Mouse (Mus musculus): ENCODE results near the gene Bsg. TPM values are rescaled to one million over a fixed set of nuclear protein-coding genes. Genes with fewer than 3 reads are reported as not detected.

Bsg gene
- polyA plus RNA-seq, 1 experiment from 2014 or later: 910 TPM

GRCm38 (mm10) chr10:79684770-79685600 is 19.3 kb upstream of the Bsg start:
- H3K27ac ChIP-seq: no peak overlapping the region
- peaks cover 27% of the 10 kb centered on the region for H3K4me1 ChIP-seq
- WGBS: 89% methylated on average over 25 of the region's 25 CpGs
- peaks cover 54% of the 10 kb centered on the region for H3K36me3 ChIP-seq
- no peaks in the 10 kb centered on the region for H3K27me3 ChIP-seq
- H3K4me2 ChIP-seq: no peak overlapping the region
- H3K9ac ChIP-seq: no peak overlapping the region
- no peak overlapping the region for H3K4me3 ChIP-seq
- no peak for ATAC-seq (ENCODE audit: insufficient number of reproducible peaks, low FRiP score, low TSS enrichment, low read depth)
- H3K9me3 ChIP-seq: no peaks in the 10 kb centered on the region

- no peak overlapping the region for H3K4me3 ChIP-seq
- H3K9me3 ChIP-seq: no peaks in the 10 kb centered on the region
- H3K4me1 ChIP-seq: peaks cover 22% of the 10 kb centered on the region
- H3K9ac ChIP-seq: no peak overlapping the region
- no peak overlapping the region for H3K27ac ChIP-seq
- peaks cover 54% of the 10 kb centered on the region for H3K36me3 ChIP-seq
- no peak overlapping the region for H3K4me2 ChIP-seq
- WGBS: 90% methylated on average over 2 of the region's 2 CpGs
- ATAC-seq (ENCODE audit: insufficient number of reproducible peaks, low FRiP score, low TSS enrichment, low read depth): no peak
- H3K27me3 ChIP-seq: no peaks in the 10 kb centered on the region
Measured at GRCm38 (mm10) chr10:79686219-79686618, 18.1 kb upstream of the Bsg start.

GRCm38 (mm10) chr10:79686691-79687090 is 17.6 kb upstream of the Bsg start:
- no peaks in the 10 kb centered on the region for H3K27me3 ChIP-seq
- no peak overlapping the region for H3K4me3 ChIP-seq
- H3K4me1 ChIP-seq: peaks cover 20% of the 10 kb centered on the region
- no peak overlapping the region for H3K4me2 ChIP-seq
- no peak overlapping the region for H3K27ac ChIP-seq
- peaks cover 54% of the 10 kb centered on the region for H3K36me3 ChIP-seq
- 95% methylated on average over 1 of the region's 1 CpGs for WGBS
- ATAC-seq (ENCODE audit: insufficient number of reproducible peaks, low FRiP score, low TSS enrichment, low read depth): no peak
- H3K9me3 ChIP-seq: no peaks in the 10 kb centered on the region
- H3K9ac ChIP-seq: no peak overlapping the region

- H3K4me3 ChIP-seq: no peak overlapping the region
- no peaks in the 10 kb centered on the region for H3K27me3 ChIP-seq
- no peaks in the 10 kb centered on the region for H3K9me3 ChIP-seq
- 96% methylated on average over 6 of the region's 6 CpGs for WGBS
- no peak overlapping the region for H3K4me2 ChIP-seq
- H3K27ac ChIP-seq: no peak overlapping the region
- peaks cover 54% of the 10 kb centered on the region for H3K36me3 ChIP-seq
- no peak overlapping the region for H3K9ac ChIP-seq
- H3K4me1 ChIP-seq: peaks cover 20% of the 10 kb centered on the region
- no peak for ATAC-seq (ENCODE audit: insufficient number of reproducible peaks, low FRiP score, low TSS enrichment, low read depth)
Measured at GRCm38 (mm10) chr10:79687513-79687912, 16.8 kb upstream of the Bsg start.

GRCm38 (mm10) chr10:79688720-79689119 is 15.6 kb upstream of the Bsg start, which contains the start of gene Gzmm:
Gzmm (plus strand) TSS chr10:79689020.
- no peak for ATAC-seq (ENCODE audit: insufficient number of reproducible peaks, low FRiP score, low TSS enrichment, low read depth)
- H3K27me3 ChIP-seq: no peaks in the 10 kb centered on the region
- H3K4me3 ChIP-seq: no peak within 1 kb of the TSS
- no peak within 1 kb of the TSS for H3K9ac ChIP-seq
- 81% methylated on average over 4 of the region's 4 CpGs for WGBS
- peaks cover 12% of the 10 kb centered on the region for H3K4me1 ChIP-seq
- H3K27ac ChIP-seq: no peak within 1 kb of the TSS
- H3K36me3 ChIP-seq: peaks cover 54% of the 10 kb centered on the region
- no peak within 1 kb of the TSS for H3K4me2 ChIP-seq
- no peaks in the 10 kb centered on the region for H3K9me3 ChIP-seq

GRCm38 (mm10) chr10:79689178-79689577 is 15.1 kb upstream of the Bsg start:
- 91% methylated on average over 3 of the region's 3 CpGs for WGBS
- H3K9me3 ChIP-seq: no peaks in the 10 kb centered on the region

GRCm38 (mm10) chr10:79691986-79692548 is 12.2 kb upstream of the Bsg start:
- Histone ChIP-seq H3K4me2 (no peak overlapping the region), H3K4me3 (no peak overlapping the region), H3K27me3 (no peaks in the 10 kb centered on the region), H3K36me3 (peaks cover 23% of the 10 kb centered on the region), H3K4me1 (peaks cover 33% of the 10 kb centered on the region), H3K27ac (no peak overlapping the region), H3K9ac (no peak overlapping the region), H3K9me3 (no peaks in the 10 kb centered on the region)
- WGBS: 95% methylated on average over 2 of the region's 2 CpGs
- ATAC-seq (ENCODE audit: insufficient number of reproducible peaks, low FRiP score, low TSS enrichment, low read depth): no peak

More at GRCm38 (mm10) chr10:79689178-79689577, 15.1 kb upstream of the Bsg start:
- no peak for ATAC-seq (ENCODE audit: insufficient number of reproducible peaks, low FRiP score, low TSS enrichment, low read depth)
- Histone ChIP-seq H3K4me2 (no peak overlapping the region), H3K4me1 (peaks cover 12% of the 10 kb centered on the region), H3K9ac (no peak overlapping the region), H3K27me3 (no peaks in the 10 kb centered on the region), H3K36me3 (peaks cover 52% of the 10 kb centered on the region), H3K27ac (no peak overlapping the region), H3K4me3 (no peak overlapping the region)

- Histone ChIP-seq H3K9me3 (no peaks in the 10 kb centered on the region), H3K9ac (no peak overlapping the region), H3K36me3 (peaks cover 6% of the 10 kb centered on the region), H3K4me1 (peaks cover 36% of the 10 kb centered on the region), H3K4me2 (no peak overlapping the region), H3K27me3 (no peaks in the 10 kb centered on the region), H3K4me3 (no peak overlapping the region), H3K27ac (peak overlapping the region; percentile 88)
- 58% methylated on average over 12 of the region's 12 CpGs for WGBS
- ATAC-seq (ENCODE audit: insufficient number of reproducible peaks, low FRiP score, low TSS enrichment, low read depth): 0 out of 2 replicates have a peak, but pooled peaks have one; percentile 9
Measured at GRCm38 (mm10) chr10:79693580-79694378, 10.5 kb upstream of the Bsg start.

GRCm38 (mm10) chr10:79694379-79694655 is 10.0 kb upstream of the Bsg start:
- H3K9ac ChIP-seq: no peak overlapping the region
- peak overlapping the region; percentile 88 for H3K27ac ChIP-seq
- 0 out of 2 replicates have a peak, but pooled peaks have one; percentile 13 for ATAC-seq (ENCODE audit: insufficient number of reproducible peaks, low FRiP score, low TSS enrichment, low read depth)
- no peaks in the 10 kb centered on the region for H3K27me3 ChIP-seq
- no peaks in the 10 kb centered on the region for H3K9me3 ChIP-seq
- 54% methylated on average over 6 of the region's 6 CpGs for WGBS
- no peak overlapping the region for H3K4me2 ChIP-seq
- no peak overlapping the region for H3K4me3 ChIP-seq
- H3K4me1 ChIP-seq: peaks cover 36% of the 10 kb centered on the region
- H3K36me3 ChIP-seq: peaks cover under 1% of the 10 kb centered on the region; the same call in 1 of the 2 replicates

GRCm38 (mm10) chr10:79695231-79696128 is 8.8 kb upstream of the Bsg start:
- Histone ChIP-seq H3K4me3 (0 out of 2 replicates have a peak overlapping the region, but pooled peaks have one; percentile 3), H3K9ac (no peak overlapping the region), H3K4me1 (peaks cover 36% of the 10 kb centered on the region), H3K27me3 (no peaks in the 10 kb centered on the region), H3K36me3 (no peaks in the 10 kb centered on the region), H3K9me3 (no peaks in the 10 kb centered on the region), H3K27ac (peak overlapping the region; percentile 88), H3K4me2 (peak overlapping the region; percentile 26; the same call in 1 of the 2 replicates)
- peak; percentile 38 for ATAC-seq (ENCODE audit: insufficient number of reproducible peaks, low FRiP score, low TSS enrichment, low read depth)
- 51% methylated on average over 13 of the region's 13 CpGs for WGBS

- H3K4me3 ChIP-seq: 0 out of 2 replicates have a peak overlapping the region, but pooled peaks have one; percentile 3
- peak overlapping the region; percentile 88 for H3K27ac ChIP-seq
- H3K4me2 ChIP-seq: peak overlapping the region; percentile 26; the same call in 1 of the 2 replicates
- no peak overlapping the region for H3K9ac ChIP-seq
- 23% methylated on average over 9 of the region's 9 CpGs for WGBS
- H3K36me3 ChIP-seq: no peaks in the 10 kb centered on the region
- no peak; the same call in 1 of the 2 replicates for ATAC-seq (ENCODE audit: insufficient number of reproducible peaks, low FRiP score, low TSS enrichment, low read depth)
- peaks cover 42% of the 10 kb centered on the region for H3K4me1 ChIP-seq
- no peaks in the 10 kb centered on the region for H3K27me3 ChIP-seq
- no peaks in the 10 kb centered on the region for H3K9me3 ChIP-seq
Measured at GRCm38 (mm10) chr10:79696129-79696651, 8.1 kb upstream of the Bsg start.
